Mouse (Mus musculus): ENCODE measurements around the gene Gtf2f1. TPM values are rescaled to one million over a fixed set of nuclear protein-coding genes. Genes with fewer than 3 reads are reported as not detected.

The Gtf2f1 gene
- polyA plus RNA-seq, 1 experiment, result 25.1 TPM

GRCm38 (mm10) chr17:56990966-56991365 is 20.1 kb downstream of the Gtf2f1 start:
- Histone ChIP-seq H3K27ac (ENCODE audit: insufficient read depth, low read depth, low read length) (no peak overlapping the region), H3K36me3 (ENCODE audit: control insufficient read depth, insufficient read depth, low read length) (no peaks in the 10 kb centered on the region; the same call in 1 of the 2 replicates), H3K4me3 (ENCODE audit: insufficient read depth, low read depth, low read length) (peak overlapping the region; percentile 95), H3K27me3 (replicated peaks; ENCODE audit: control insufficient read depth, insufficient read depth, low read length) (no peaks in the 10 kb centered on the region), H3K4me1 (ENCODE audit: control insufficient read depth, insufficient read depth, low read length) (peaks cover 4% of the 10 kb centered on the region; the same call in 1 of the 2 replicates)
- DNase-seq, result no peak
- TF ChIP-seq POLR2A (IDR thresholded peaks at IDR 0.05; ENCODE audit: low read depth, low read length) (no peak), CTCF (conservative IDR thresholded peaks at IDR 0.05; ENCODE audit: insufficient read depth, insufficient read length, low read depth, low read length) (no peak)
- WGBS, result 69% methylated on average over 2 of the region's 2 CpGs

GRCm38 (mm10) chr17:56990115-56990746 is 20.9 kb downstream of the Gtf2f1 start, which contains the start of gene Clpp:
Gene Clpp, plus strand, starts transcription at chr17:56990305.
- Histone ChIP-seq H3K36me3 (ENCODE audit: control insufficient read depth, insufficient read depth, low read length) (no peaks in the 10 kb centered on the region; the same call in 1 of the 2 replicates), H3K27me3 (replicated peaks; ENCODE audit: control insufficient read depth, insufficient read depth, low read length) (no peaks in the 10 kb centered on the region), H3K4me1 (ENCODE audit: control insufficient read depth, insufficient read depth, low read length) (peaks cover 4% of the 10 kb centered on the region; the same call in 1 of the 2 replicates), H3K4me3 (ENCODE audit: insufficient read depth, low read depth, low read length) (peak within 1 kb of the TSS; percentile 95), H3K27ac (ENCODE audit: insufficient read depth, low read depth, low read length) (peak within 1 kb of the TSS; percentile 80)
- TF ChIP-seq POLR2A (IDR thresholded peaks at IDR 0.05; ENCODE audit: low read depth, low read length) (peak; percentile 86), CTCF (conservative IDR thresholded peaks at IDR 0.05; ENCODE audit: insufficient read depth, insufficient read length, low read depth, low read length) (no peak)
- under 1% methylated on average over 52 of the region's 52 CpGs for WGBS
- peak; percentile 98 for DNase-seq

GRCm38 (mm10) chr17:56989467-56990114 is 21.5 kb downstream of the Gtf2f1 start:
- WGBS, result 2% methylated on average over 25 of the region's 25 CpGs
- peaks cover 4% of the 10 kb centered on the region; the same call in 1 of the 2 replicates for H3K4me1 ChIP-seq (ENCODE audit: control insufficient read depth, insufficient read depth, low read length)
- no peaks in the 10 kb centered on the region for H3K27me3 ChIP-seq (replicated peaks; ENCODE audit: control insufficient read depth, insufficient read depth, low read length)
- TF ChIP-seq POLR2A (IDR thresholded peaks at IDR 0.05; ENCODE audit: low read depth, low read length), result no peak
- TF ChIP-seq CTCF (conservative IDR thresholded peaks at IDR 0.05; ENCODE audit: insufficient read depth, insufficient read length, low read depth, low read length), result no peak
- peak overlapping the region; percentile 49 for H3K27ac ChIP-seq (ENCODE audit: insufficient read depth, low read depth, low read length)
- DNase-seq, result peak; percentile 90
- peak overlapping the region; percentile 69 for H3K4me3 ChIP-seq (ENCODE audit: insufficient read depth, low read depth, low read length)
- no peaks in the 10 kb centered on the region; the same call in 1 of the 2 replicates for H3K36me3 ChIP-seq (ENCODE audit: control insufficient read depth, insufficient read depth, low read length)

- Histone ChIP-seq H3K27ac (ENCODE audit: insufficient read depth, low read depth, low read length) (no peak overlapping the region), H3K4me1 (ENCODE audit: control insufficient read depth, insufficient read depth, low read length) (peaks cover 4% of the 10 kb centered on the region; the same call in 1 of the 2 replicates), H3K36me3 (ENCODE audit: control insufficient read depth, insufficient read depth, low read length) (no peaks in the 10 kb centered on the region; the same call in 1 of the 2 replicates), H3K27me3 (replicated peaks; ENCODE audit: control insufficient read depth, insufficient read depth, low read length) (no peaks in the 10 kb centered on the region), H3K4me3 (ENCODE audit: insufficient read depth, low read depth, low read length) (no peak overlapping the region)
- DNase-seq, result no peak
- WGBS, result 71% methylated on average over 7 of the region's 7 CpGs
- TF ChIP-seq CTCF (conservative IDR thresholded peaks at IDR 0.05; ENCODE audit: insufficient read depth, insufficient read length, low read depth, low read length) (no peak), POLR2A (IDR thresholded peaks at IDR 0.05; ENCODE audit: low read depth, low read length) (no peak)
Measured at GRCm38 (mm10) chr17:56988921-56989430, 22.1 kb downstream of the Gtf2f1 start.

DNA sequence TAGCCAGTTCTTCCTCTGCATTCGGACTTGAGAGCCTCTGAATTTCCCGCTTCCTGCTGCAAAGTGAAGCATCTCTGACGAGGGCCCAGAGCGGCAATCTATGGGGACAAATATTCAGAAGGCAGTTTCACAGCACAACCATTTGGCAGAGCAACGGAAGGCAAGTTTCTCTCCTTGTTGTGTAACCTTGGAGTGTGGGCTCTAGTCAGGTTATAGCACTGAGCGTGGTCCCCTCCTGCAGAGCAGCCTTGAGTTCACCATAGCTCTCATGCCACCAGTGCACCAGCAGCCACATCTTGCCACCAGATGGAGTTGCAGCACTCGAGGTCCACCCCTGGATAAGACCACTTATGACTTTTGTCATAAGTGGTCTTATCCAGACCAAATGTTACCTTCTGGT is 22.6 kb downstream of the Gtf2f1 start:
- H3K36me3 ChIP-seq (ENCODE audit: control insufficient read depth, insufficient read depth, low read length), result no peaks in the 10 kb centered on the region
- no peak for DNase-seq
- H3K4me3 ChIP-seq (ENCODE audit: insufficient read depth, low read depth, low read length), result no peak overlapping the region
- no peaks in the 10 kb centered on the region for H3K27me3 ChIP-seq (replicated peaks; ENCODE audit: control insufficient read depth, insufficient read depth, low read length)
- 83% methylated on average over 7 of the region's 7 CpGs for WGBS
- TF ChIP-seq POLR2A (IDR thresholded peaks at IDR 0.05; ENCODE audit: low read depth, low read length) (no peak), CTCF (conservative IDR thresholded peaks at IDR 0.05; ENCODE audit: insufficient read depth, insufficient read length, low read depth, low read length) (no peak)
- peaks cover 4% of the 10 kb centered on the region; the same call in 1 of the 2 replicates for H3K4me1 ChIP-seq (ENCODE audit: control insufficient read depth, insufficient read depth, low read length)
- H3K27ac ChIP-seq (ENCODE audit: insufficient read depth, low read depth, low read length), result no peak overlapping the region

DNA sequence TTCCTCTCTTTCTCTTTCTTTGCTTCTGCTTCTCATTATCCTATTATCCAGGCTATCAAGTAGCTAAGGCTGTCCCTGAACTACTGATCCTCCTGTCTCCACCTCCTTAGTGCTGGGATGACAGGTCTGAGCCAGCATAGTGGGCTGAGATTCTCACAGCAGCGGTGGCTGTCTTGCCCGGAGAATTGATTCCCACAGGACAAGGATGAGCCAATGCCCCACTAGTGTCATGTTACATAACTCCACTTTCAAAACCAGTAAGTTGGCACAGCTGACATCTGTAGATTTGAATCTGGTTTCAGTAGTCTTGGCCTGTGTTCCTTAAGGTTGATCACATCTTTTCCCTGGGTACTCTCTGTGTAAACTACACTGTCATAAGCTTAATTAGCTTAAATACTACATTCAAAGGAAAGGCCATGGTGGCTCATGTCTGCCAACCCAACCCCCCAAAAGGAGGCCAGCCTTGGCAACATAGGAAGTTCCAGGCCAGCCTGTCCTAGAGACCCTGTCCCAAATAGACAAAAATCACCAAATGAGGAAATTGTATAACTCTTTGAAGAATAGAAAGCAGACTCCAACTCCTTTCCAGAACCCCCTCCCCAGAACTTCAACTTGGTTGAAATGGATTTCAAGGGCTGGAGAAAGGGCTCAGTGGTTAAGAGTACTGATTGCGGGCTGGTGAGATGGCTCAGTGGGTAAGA is 24.8 kb downstream of the Gtf2f1 start:
- H3K4me3 ChIP-seq (ENCODE audit: insufficient read depth, low read depth, low read length), result no peak overlapping the region
- no peaks in the 10 kb centered on the region for H3K27me3 ChIP-seq (replicated peaks; ENCODE audit: control insufficient read depth, insufficient read depth, low read length)
- no peaks in the 10 kb centered on the region for H3K36me3 ChIP-seq (ENCODE audit: control insufficient read depth, insufficient read depth, low read length)
- H3K4me1 ChIP-seq (ENCODE audit: control insufficient read depth, insufficient read depth, low read length), result peaks cover 4% of the 10 kb centered on the region; the same call in 1 of the 2 replicates
- TF ChIP-seq CTCF (conservative IDR thresholded peaks at IDR 0.05; ENCODE audit: insufficient read depth, insufficient read length, low read depth, low read length) (no peak), POLR2A (IDR thresholded peaks at IDR 0.05; ENCODE audit: low read depth, low read length) (no peak)
- no peak overlapping the region for H3K27ac ChIP-seq (ENCODE audit: insufficient read depth, low read depth, low read length)
- DNase-seq, result no peak
- 93% methylated on average over 3 of the region's 3 CpGs for WGBS

All from kidney, adult 2 months (tissue).